Mouse (Mus musculus) frontal cortex, postnatal 10 days (tissue): ENCODE data around the gene Ercc2.
A peak's percentile ranks its signal among the peaks of the same experiment; 100 is the strongest.

Source experiments
- DNase-seq, 2 experiments: peaks; one replicate each; pipeline ENCODE4 v3.0.0; 2022; ENCODE audit warnings: low spot score in 2 of 2, mixed read lengths in 1 of 2

Gene Ercc2

GRCm38 (mm10) chr7:19405417-19405816 is 23.6 kb downstream of the Ercc2 start:
- DNase-seq = peak in 1 of 2 experiments; percentile 72

- DNase-seq = no peak
These were observed 27.9 kb downstream of the Ercc2 start for GRCm38 (mm10) chr7:19409753-19410152.

- DNase-seq = no peak
These were observed 29.0 kb downstream of the Ercc2 start for GRCm38 (mm10) chr7:19410766-19411344.

GRCm38 (mm10) chr7:19411783-19412182 is 30.0 kb downstream of the Ercc2 start:
- no peak for DNase-seq

GRCm38 (mm10) chr7:19413525-19413924 is 31.7 kb downstream of the Ercc2 start:
- no peak for DNase-seq

GRCm38 (mm10) chr7:19416590-19416989 is 34.8 kb downstream of the Ercc2 start:
- DNase-seq = no peak

GRCm38 (mm10) chr7:19420121-19420520 is 38.3 kb downstream of the Ercc2 start:
- no peak for DNase-seq

GRCm38 (mm10) chr7:19420821-19421636 is 39.2 kb downstream of the Ercc2 start:
- DNase-seq = peak; percentile 82 to 85

GRCm38 (mm10) chr7:19423083-19423482 is 41.3 kb downstream of the Ercc2 start:
- DNase-seq = no peak

GRCm38 (mm10) chr7:19424051-19424450 is 42.2 kb downstream of the Ercc2 start:
- DNase-seq = no peak

- no peak for DNase-seq
These were observed 44.5 kb downstream of the Ercc2 start for GRCm38 (mm10) chr7:19426349-19426748.

GRCm38 (mm10) chr7:19426888-19427287 is 45.1 kb downstream of the Ercc2 start:
- DNase-seq = no peak

- DNase-seq = no peak
These were observed 46.3 kb downstream of the Ercc2 start for GRCm38 (mm10) chr7:19427999-19428650.

- DNase-seq = no peak
These were observed 47.9 kb downstream of the Ercc2 start for GRCm38 (mm10) chr7:19429726-19430125.

- no peak for DNase-seq
These were observed 48.6 kb downstream of the Ercc2 start for GRCm38 (mm10) chr7:19430402-19430801.

- DNase-seq = no peak
These were observed 50.7 kb downstream of the Ercc2 start for GRCm38 (mm10) chr7:19432475-19432874.

- no peak for DNase-seq
These were observed 54.5 kb downstream of the Ercc2 start for GRCm38 (mm10) chr7:19436276-19436675.

GRCm38 (mm10) chr7:19437048-19437447 is 55.2 kb downstream of the Ercc2 start:
- DNase-seq = no peak

GRCm38 (mm10) chr7:19441448-19442091 is 59.8 kb downstream of the Ercc2 start:
- DNase-seq = no peak

GRCm38 (mm10) chr7:19443344-19443743 is 61.5 kb downstream of the Ercc2 start:
- peak in 1 of 2 experiments; percentile 78 for DNase-seq

- no peak for DNase-seq
These were observed 63.0 kb downstream of the Ercc2 start for GRCm38 (mm10) chr7:19444801-19445200.
